Mouse (Mus musculus) liver, embryonic 12.5 days (tissue): ENCODE data around the gene Tulp4. TPM values are rescaled to one million over a fixed set of nuclear protein-coding genes. Genes with fewer than 3 reads are reported as not detected.
"Not testable (repeated sequence)": the region's sequence is repeated elsewhere in the genome, so short reads cannot be mapped to it uniquely, and the experiment has no call there.

Experiments used
- ATAC-seq: fragments of 200-750 bp; cut with Nextera tagmentation; 2 replicates; pipeline ENCODE4 v1.8.0; 2017; ENCODE audit warnings: moderate number of reproducible peaks, mild to moderate bottlenecking, moderate library complexity
- H3K27ac ChIP-seq: fragments of 300-500 bp; sonication (generic); 2 replicates; pipeline ENCODE4 v1.5.1; 2016; ENCODE audit warnings: mild to moderate bottlenecking
- H3K27me3 ChIP-seq: fragments of 300-500 bp; sonication (generic); replicated peaks from 2 replicates; pipeline ENCODE4 v1.6.1; 2016; ENCODE audit warnings: mild to moderate bottlenecking, moderate library complexity
- H3K36me3 ChIP-seq: fragments of 300-500 bp; sonication (generic); 2 replicates; pipeline ENCODE4 v1.6.1; 2016; ENCODE audit warnings: mild to moderate bottlenecking, moderate library complexity
- H3K4me1 ChIP-seq: fragments of 300-500 bp; sonication (generic); 2 replicates; pipeline ENCODE4 v1.6.1; 2016
- H3K4me2 ChIP-seq: fragments of 300-500 bp; sonication (generic); 2 replicates; pipeline ENCODE4 v1.6.1; 2016; ENCODE audit warnings: mild to moderate bottlenecking, moderate library complexity
- H3K4me3 ChIP-seq: fragments of 300-500 bp; sonication (generic); 2 replicates; pipeline ENCODE4 v1.5.1; 2016; ENCODE audit warnings: mild to moderate bottlenecking, moderate library complexity
- H3K9ac ChIP-seq: fragments of 300-500 bp; sonication (generic); 2 replicates; pipeline ENCODE4 v1.6.1; 2016; ENCODE audit warnings: mild to moderate bottlenecking, moderate library complexity
- H3K9me3 ChIP-seq: fragments of 300-500 bp; sonication (generic); replicated peaks from 2 replicates; pipeline ENCODE4 v1.6.1; 2016; ENCODE audit warnings: mild to moderate bottlenecking, moderate library complexity
- WGBS: fragments of 180-500 bp; shearing (Covaris S2); methylation state at CpG from one replicate; pipeline ENCODE4 v1.1.7; 2016; ENCODE audit not compliant: insufficient replicate concordance; 5-methylcytosine and 5-hydroxymethylcytosine counted together
- polyA plus RNA-seq: library from polyadenylated mRNA; unstranded; fragments of >200 nt; fragmentation: Nextera tagmentation; extraction: Ambion mirVana; gene quantifications from 2 replicates; pipeline ENCODE4 v1.2.1, GENCODE M21; 2016

The Tulp4 gene
- polyA plus RNA-seq, 1 experiment from 2014 or later = 40.1 TPM

GRCm38 (mm10) chr17:6197491-6197890 is 91.3 kb downstream of the Tulp4 start:
- Histone ChIP-seq H3K36me3 (0 out of 2 replicates have a peak, but pooled peaks cover 3% of the 10 kb centered on the region), H3K9me3 (no peaks in the 10 kb centered on the region), H3K9ac (no peak overlapping the region), H3K27ac (no peak overlapping the region), H3K4me1 (no peaks in the 10 kb centered on the region), H3K4me3 (no peak overlapping the region), H3K4me2 (no peak overlapping the region), H3K27me3 (no peaks in the 10 kb centered on the region)
- 64% methylated on average over 7 of the region's 7 CpGs for WGBS
- ATAC-seq = no peak

- ATAC-seq = no peak
- Histone ChIP-seq H3K9ac (no peak overlapping the region), H3K36me3 (0 out of 2 replicates have a peak, but pooled peaks cover 3% of the 10 kb centered on the region), H3K4me2 (no peak overlapping the region), H3K4me3 (no peak overlapping the region), H3K9me3 (no peaks in the 10 kb centered on the region), H3K27ac (no peak overlapping the region), H3K27me3 (no peaks in the 10 kb centered on the region), H3K4me1 (no peaks in the 10 kb centered on the region)
- 72% methylated on average over 6 of the region's 6 CpGs for WGBS
Measured at GRCm38 (mm10) chr17:6198670-6199069, 92.4 kb downstream of the Tulp4 start.

GRCm38 (mm10) chr17:6199166-6199565 is 92.9 kb downstream of the Tulp4 start:
- H3K9ac ChIP-seq = no peak overlapping the region
- H3K4me2 ChIP-seq = no peak overlapping the region
- H3K27ac ChIP-seq = no peak overlapping the region
- WGBS = 47% methylated on average over 4 of the region's 4 CpGs
- no peaks in the 10 kb centered on the region for H3K4me1 ChIP-seq
- H3K4me3 ChIP-seq = no peak overlapping the region
- H3K9me3 ChIP-seq = no peaks in the 10 kb centered on the region
- ATAC-seq = no peak
- 0 out of 2 replicates have a peak, but pooled peaks cover 3% of the 10 kb centered on the region for H3K36me3 ChIP-seq
- H3K27me3 ChIP-seq = no peaks in the 10 kb centered on the region

- Histone ChIP-seq H3K27ac (no peak overlapping the region), H3K4me1 (no peaks in the 10 kb centered on the region), H3K9ac (no peak overlapping the region), H3K27me3 (no peaks in the 10 kb centered on the region), H3K9me3 (no peaks in the 10 kb centered on the region), H3K4me2 (no peak overlapping the region), H3K36me3 (0 out of 2 replicates have a peak, but pooled peaks cover 3% of the 10 kb centered on the region), H3K4me3 (no peak overlapping the region)
- ATAC-seq = no peak
- WGBS = 85% methylated on average over 14 of the region's 14 CpGs
Measured at GRCm38 (mm10) chr17:6201522-6202250, 95.4 kb downstream of the Tulp4 start.

DNA sequence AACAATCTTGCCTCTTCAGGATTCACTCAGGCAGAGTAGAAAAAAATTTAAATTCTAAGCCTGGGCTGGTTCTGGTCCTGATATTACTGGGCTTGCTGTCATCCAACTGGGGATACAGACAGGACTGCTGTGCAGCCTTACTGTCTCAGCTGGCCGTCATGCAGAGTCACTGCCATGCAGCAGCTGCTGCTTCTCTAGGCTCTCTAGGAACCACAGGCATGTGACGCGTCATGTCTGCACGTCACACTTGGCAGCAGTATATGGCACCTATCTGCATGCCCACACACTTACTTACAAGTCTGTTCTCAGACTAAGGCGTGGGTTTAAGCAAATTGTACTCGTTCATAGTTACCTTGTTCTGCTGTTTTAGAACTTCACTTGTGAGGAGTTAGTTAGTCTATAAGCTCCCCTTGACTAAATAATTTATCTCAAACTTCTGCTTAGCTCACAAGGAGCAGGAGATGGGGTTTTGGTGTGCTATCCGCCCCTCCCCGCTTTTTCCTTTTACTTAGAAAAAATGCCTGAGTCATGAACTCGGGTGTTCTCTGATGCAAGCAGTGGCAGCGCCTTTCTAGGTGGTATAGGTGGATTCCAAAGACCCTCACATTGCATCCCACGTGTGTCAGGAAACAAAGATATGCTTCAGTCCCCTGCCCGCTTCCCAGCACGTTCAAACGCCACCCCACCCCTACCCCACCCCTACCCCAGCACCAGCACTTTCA is 96.3 kb downstream of the Tulp4 start:
- Histone ChIP-seq H3K36me3 (0 out of 2 replicates have a peak, but pooled peaks cover 3% of the 10 kb centered on the region), H3K4me2 (no peak overlapping the region), H3K4me1 (no peaks in the 10 kb centered on the region), H3K4me3 (no peak overlapping the region), H3K9ac (no peak overlapping the region), H3K27me3 (no peaks in the 10 kb centered on the region), H3K27ac (no peak overlapping the region), H3K9me3 (no peaks in the 10 kb centered on the region)
- 62% methylated on average over 14 of the region's 14 CpGs for WGBS
- ATAC-seq = no peak

GRCm38 (mm10) chr17:6203126-6203525 is 96.9 kb downstream of the Tulp4 start:
- H3K27ac ChIP-seq = no peak overlapping the region
- no peaks in the 10 kb centered on the region for H3K27me3 ChIP-seq
- 0 out of 2 replicates have a peak, but pooled peaks cover 3% of the 10 kb centered on the region for H3K36me3 ChIP-seq
- ATAC-seq = no peak
- WGBS = 67% methylated on average over 7 of the region's 7 CpGs
- H3K9ac ChIP-seq = no peak overlapping the region
- no peaks in the 10 kb centered on the region for H3K9me3 ChIP-seq
- H3K4me2 ChIP-seq = no peak overlapping the region
- no peak overlapping the region for H3K4me3 ChIP-seq
- no peaks in the 10 kb centered on the region for H3K4me1 ChIP-seq

GRCm38 (mm10) chr17:6203795-6204194 is 97.6 kb downstream of the Tulp4 start:
- Histone ChIP-seq H3K9me3 (no peaks in the 10 kb centered on the region), H3K4me1 (no peaks in the 10 kb centered on the region), H3K27ac (no peak overlapping the region), H3K36me3 (0 out of 2 replicates have a peak, but pooled peaks cover 3% of the 10 kb centered on the region), H3K4me2 (no peak overlapping the region), H3K27me3 (no peaks in the 10 kb centered on the region), H3K4me3 (no peak overlapping the region), H3K9ac (no peak overlapping the region)
- WGBS = 43% methylated on average over 4 of the region's 4 CpGs
- ATAC-seq = no peak

- no peak for ATAC-seq
- no peak overlapping the region for H3K4me2 ChIP-seq
- H3K27me3 ChIP-seq = no peaks in the 10 kb centered on the region
- no peaks in the 10 kb centered on the region for H3K4me1 ChIP-seq
- no peaks in the 10 kb centered on the region; the same call in 1 of the 2 replicates for H3K36me3 ChIP-seq
- no peak overlapping the region for H3K9ac ChIP-seq
- H3K4me3 ChIP-seq = no peak overlapping the region
- 78% methylated on average over 1 of the region's 1 CpGs for WGBS
- no peaks in the 10 kb centered on the region for H3K9me3 ChIP-seq
- no peak overlapping the region for H3K27ac ChIP-seq
Measured at GRCm38 (mm10) chr17:6211721-6212120, 105.5 kb downstream of the Tulp4 start.

DNA sequence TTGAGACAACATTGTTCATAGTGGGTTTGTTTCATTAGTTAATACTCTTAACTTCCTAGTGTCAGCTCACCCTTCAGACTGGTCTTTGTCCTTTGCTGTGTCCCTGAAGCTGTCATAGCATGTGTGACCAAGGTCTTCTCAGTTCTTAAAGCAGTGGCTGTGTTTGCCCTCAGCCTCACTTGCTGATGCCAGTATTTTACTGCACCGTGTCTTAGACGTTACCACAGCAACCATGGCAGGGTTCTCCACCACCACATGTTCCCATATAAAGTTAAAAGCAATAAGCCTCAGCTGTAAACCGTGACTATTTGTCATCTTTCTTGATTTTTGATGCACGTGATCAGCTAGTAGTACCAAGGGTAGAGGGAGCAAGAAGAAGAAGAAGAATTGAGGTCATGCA is 109.4 kb downstream of the Tulp4 start:
- H3K4me1 ChIP-seq = no peaks in the 10 kb centered on the region
- no peaks in the 10 kb centered on the region for H3K9me3 ChIP-seq
- H3K27me3 ChIP-seq = no peaks in the 10 kb centered on the region
- WGBS = 71% methylated on average over 4 of the region's 4 CpGs
- no peaks in the 10 kb centered on the region; the same call in 1 of the 2 replicates for H3K36me3 ChIP-seq
- no peak for ATAC-seq
- no peak overlapping the region for H3K9ac ChIP-seq
- H3K27ac ChIP-seq = no peak overlapping the region
- H3K4me2 ChIP-seq = no peak overlapping the region
- H3K4me3 ChIP-seq = no peak overlapping the region

DNA sequence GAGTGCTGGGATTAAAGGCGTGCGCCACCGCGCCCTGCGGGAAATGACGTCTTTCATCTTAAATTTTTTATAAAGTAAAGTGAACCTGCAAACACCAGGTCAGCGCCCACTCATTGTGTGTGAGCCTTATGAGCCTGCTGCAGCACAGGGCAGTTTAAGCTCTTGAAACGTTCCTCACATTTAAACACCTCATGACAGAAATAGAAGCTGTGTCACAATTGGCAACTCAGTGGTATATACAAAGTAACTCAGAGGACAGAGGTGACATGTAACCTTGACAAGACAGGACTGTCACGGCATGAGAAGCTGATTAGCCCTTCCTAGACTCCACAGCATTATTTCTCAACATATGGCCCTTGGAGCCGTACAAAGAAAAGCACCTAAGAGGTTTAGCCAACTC is 110.3 kb downstream of the Tulp4 start:
- no peak overlapping the region for H3K27ac ChIP-seq
- H3K27me3 ChIP-seq = no peaks in the 10 kb centered on the region

GRCm38 (mm10) chr17:6232633-6233032 is 126.4 kb downstream of the Tulp4 start:
- not testable (repeated sequence) for H3K4me2 ChIP-seq, H3K27me3 ChIP-seq, H3K4me1 ChIP-seq, H3K36me3 ChIP-seq, H3K9ac ChIP-seq, H3K27ac ChIP-seq, H3K9me3 ChIP-seq, ATAC-seq, H3K4me3 ChIP-seq
- no CpG with 5 or more reads among the region's 7 CpGs for WGBS

More for the DNA sequence above, 110.3 kb downstream of the Tulp4 start:
- H3K9ac ChIP-seq = no peak overlapping the region
- no peaks in the 10 kb centered on the region for H3K4me1 ChIP-seq
- WGBS = 80% methylated on average over 10 of the region's 10 CpGs
- no peaks in the 10 kb centered on the region for H3K9me3 ChIP-seq
- ATAC-seq = no peak
- H3K4me3 ChIP-seq = no peak overlapping the region
- H3K36me3 ChIP-seq = no peaks in the 10 kb centered on the region; the same call in 1 of the 2 replicates
- no peak overlapping the region for H3K4me2 ChIP-seq

DNA sequence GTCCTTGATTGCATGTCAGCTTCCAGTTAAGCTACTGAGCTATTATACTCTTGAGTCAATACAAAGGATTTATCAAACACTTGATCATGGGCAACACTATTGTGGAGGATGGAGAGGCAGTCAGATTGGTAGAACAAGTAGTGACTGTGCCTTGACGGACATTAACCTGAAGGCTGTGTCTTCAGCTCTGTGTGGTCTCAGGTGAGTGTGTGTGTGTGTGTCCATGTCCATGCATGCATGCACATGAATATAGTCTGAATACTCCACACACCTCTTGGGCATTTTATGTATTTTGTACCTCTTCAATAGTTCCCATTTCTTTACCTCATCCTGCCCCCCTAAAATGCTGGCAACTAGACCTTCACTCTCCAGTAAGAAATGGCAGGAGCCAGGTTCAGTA is 145.1 kb downstream of the Tulp4 start:
- not testable (repeated sequence) for H3K4me3 ChIP-seq, H3K9me3 ChIP-seq, H3K4me1 ChIP-seq, ATAC-seq, H3K9ac ChIP-seq, H3K36me3 ChIP-seq, H3K27me3 ChIP-seq, H3K4me2 ChIP-seq, H3K27ac ChIP-seq
- WGBS = 87% methylated on average over 1 of the region's 1 CpGs
